Mouse (Mus musculus): ENCODE data around the gene Gna11.

GRCm38 (mm10) chr10:81591846-81592245 lies 46.9 kb upstream of the Gna11 start:
- TF ChIP-seq CTCF (IDR thresholded peaks at IDR 0.05; ENCODE audit: control insufficient read depth, insufficient read depth, insufficient replicate concordance, low read depth, low read length), result no peak
- no peak for TF ChIP-seq POLR2A (IDR thresholded peaks at IDR 0.05; ENCODE audit: control insufficient read depth, low read depth, low read length)
